Mouse (Mus musculus) megakaryocyte-erythroid progenitor cell, adult 5-6 weeks (primary cell): ENCODE measurements around the gene Cyp4f17. TPM values are rescaled to one million over a fixed set of nuclear protein-coding genes. Genes with fewer than 3 reads are reported as not detected.
"Not testable (repeated sequence)": the region's sequence is repeated elsewhere in the genome, so short reads cannot be mapped to it uniquely, and the experiment has no call there.

ENCODE experiments used
- ATAC-seq: replicated peaks from 2 replicates; pipeline ENCODE4 v1.8.0; 2016; ENCODE audit warnings: mild to moderate bottlenecking, inconsistent platforms; ENCODE audit not compliant: severe bottlenecking, poor library complexity, low FRiP score, low TSS enrichment
- total RNA-seq, 2 experiments: library from RNA; stranded (forward) in 1 of 2; stranded (reverse) in 1 of 2; fragments of 200-1000, 215-1000 nt in 1 of 2; fragments of >200 nt in 1 of 2; fragmentation: Nextera tagmentation in 1 of 2; gene quantifications; 2 replicates each; pipeline ENCODE4 v1.2.3; 2014 to 2017

The Cyp4f17 gene
- total RNA-seq, 2 experiments from 2014 or later: not detected

DNA sequence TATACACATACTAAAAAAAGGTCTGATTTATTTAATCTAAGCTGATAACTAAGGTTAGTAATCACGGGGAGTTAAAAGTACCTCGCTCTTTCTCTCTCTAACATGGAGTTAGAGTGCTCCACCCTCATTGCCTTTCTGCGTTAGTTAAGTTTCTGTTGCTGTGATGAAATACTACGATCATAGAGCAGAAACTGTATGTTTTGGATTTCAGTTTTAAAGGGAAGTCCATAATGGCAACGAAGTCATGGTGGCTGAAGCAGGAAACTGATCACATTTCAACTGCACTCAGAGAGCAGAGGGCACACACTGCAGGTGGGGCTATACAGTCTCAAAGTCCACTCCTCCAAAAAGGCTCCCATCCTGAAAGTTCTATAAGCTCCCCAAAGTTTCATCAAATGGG, 17.0 kb downstream of the Cyp4f17 start:
- ATAC-seq: no peak

DNA sequence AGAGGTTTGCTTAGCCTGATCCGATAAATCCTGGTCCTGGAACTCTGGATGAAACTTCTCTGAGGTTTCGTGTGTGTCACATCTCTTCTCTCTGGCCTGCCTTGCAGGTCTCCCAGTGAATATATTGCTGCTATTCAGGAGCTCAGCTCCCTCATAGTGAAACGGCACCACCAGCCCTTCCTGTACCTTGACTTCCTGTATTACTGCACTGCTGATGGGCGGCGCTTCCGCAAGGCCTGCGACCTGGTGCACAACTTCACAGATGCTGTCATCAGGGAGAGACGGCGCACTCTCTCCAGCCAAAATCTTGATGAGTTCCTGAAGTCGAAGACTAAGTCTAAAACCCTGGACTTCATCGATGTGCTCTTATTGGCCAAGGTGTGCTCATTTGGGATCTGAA, 18.0 kb downstream of the Cyp4f17 start:
- ATAC-seq: peak; percentile 60

DNA sequence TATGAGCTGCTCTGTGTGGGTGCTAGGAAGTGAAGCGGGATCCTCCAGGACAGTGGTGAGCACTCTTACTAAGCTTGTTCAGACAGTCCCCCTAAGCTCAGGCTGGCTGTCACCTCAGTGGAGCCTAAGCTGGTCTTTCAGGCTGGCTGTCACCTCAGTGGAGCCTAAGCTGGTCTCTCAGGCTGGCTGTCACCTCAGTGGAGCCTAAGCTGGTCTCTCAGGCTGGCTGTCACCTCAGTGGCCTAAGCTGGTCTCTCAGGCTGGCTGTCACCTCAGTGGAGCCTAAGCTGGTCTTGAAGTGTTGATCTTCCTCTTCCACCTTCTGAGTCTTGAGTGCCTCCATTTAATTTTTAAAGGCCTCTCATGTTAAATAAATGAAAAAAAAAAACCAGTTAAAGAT, 20.5 kb downstream of the Cyp4f17 start:
- ATAC-seq: not testable (repeated sequence)

DNA sequence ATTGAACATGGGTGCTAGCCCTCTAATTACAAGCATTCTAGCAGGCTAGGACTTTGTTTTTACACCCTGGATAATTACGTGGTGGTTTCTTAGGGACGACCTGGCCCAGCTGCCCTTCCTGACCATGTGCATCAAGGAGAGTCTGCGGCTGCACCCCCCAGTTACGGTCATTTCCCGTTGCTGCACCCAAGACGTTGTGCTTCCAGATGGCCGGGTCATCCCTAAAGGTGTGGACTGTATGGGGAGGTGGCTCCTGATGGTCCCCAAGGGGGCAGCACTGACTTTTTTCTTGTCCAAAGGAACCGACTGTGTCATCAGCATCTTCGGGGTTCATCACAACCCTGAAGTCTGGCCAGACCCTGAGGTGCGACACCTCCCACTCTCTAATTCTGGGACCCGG, 21.9 kb downstream of the Cyp4f17 start:
- no peak for ATAC-seq

DNA sequence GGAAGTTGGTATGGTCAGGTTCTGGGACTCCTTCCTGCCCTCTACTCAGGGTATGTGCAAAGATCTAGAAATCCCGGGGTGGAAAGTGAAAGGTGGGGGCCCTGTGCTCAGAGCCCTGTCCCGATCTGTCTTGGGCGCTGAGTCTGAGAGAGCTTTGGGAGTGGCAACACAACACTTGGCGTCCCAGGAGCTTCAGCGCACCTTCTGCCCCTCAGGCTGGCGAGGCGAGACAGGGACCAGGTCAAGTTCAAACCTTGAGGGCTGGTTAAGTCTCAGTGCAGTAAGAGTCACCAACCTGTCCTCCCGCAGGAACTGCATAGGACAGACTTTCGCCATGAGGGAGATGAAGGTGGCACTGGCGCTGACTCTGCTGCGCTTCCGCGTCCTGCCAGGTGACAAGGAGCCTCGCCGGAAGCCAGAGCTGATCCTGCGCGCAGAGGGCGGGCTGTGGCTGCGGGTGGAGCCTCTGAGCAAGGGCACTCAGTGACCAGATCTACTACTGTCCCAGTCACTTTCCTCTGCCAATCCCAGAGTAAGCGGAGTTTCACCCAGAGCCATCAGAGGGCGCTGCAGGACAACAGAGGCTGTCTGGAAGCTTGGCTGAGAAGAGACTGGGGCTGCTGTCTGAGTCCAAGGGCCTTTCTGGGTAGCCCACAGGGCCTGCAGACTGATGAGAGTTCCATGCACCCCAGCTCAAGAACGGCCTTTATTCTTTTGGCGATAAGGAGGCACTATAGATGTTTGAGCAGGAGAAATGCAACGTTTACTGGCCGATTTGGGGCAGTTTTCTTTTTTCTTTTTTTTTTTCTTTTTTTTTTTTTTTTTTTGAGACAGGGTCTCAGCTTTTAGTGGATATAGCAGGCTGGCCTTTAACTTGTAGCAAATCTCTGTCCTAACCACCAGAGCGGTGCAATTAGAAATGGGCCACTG, 22.8 kb downstream of the Cyp4f17 start:
- ATAC-seq: peak; percentile 96

DNA sequence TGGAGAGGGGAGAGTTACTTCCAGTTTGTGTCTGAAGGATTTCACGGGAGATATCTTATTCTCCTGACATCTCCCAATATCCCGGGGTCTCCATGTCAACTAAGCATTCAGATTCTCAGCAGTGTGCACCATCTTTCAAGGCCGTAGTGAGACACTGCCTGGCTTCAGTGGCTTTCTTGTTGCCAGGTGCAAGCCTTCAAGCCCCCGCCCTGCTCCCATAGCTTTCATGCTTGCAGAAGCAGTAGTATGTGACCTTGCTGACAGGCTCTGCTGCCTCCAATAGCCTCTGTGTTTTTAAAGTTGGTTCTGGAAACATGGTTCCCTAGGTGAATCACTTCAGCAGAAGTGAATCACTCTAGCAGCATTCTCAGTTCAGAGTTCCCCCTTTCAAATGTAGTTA, 26.5 kb downstream of the Cyp4f17 start:
- ATAC-seq: not testable (repeated sequence)

DNA sequence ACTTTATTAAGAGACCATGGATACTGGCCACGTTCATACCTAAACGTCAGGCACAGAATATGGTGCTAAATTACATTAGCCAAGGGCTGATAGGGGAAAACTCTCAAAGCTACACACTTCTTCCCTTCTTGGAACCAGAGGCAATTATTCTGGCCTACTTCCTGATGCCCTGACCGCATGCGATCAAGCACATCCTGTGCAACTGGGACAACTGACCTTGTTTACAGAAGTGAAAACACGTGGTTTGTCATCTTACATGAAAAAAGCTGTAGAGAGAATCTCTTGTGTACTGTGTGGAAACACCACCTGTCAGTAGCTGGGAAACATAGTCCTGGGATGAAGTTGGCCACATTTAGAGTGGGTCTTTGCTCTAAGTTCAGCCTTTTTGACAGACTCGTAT, 28.2 kb downstream of the Cyp4f17 start:
- no peak for ATAC-seq

DNA sequence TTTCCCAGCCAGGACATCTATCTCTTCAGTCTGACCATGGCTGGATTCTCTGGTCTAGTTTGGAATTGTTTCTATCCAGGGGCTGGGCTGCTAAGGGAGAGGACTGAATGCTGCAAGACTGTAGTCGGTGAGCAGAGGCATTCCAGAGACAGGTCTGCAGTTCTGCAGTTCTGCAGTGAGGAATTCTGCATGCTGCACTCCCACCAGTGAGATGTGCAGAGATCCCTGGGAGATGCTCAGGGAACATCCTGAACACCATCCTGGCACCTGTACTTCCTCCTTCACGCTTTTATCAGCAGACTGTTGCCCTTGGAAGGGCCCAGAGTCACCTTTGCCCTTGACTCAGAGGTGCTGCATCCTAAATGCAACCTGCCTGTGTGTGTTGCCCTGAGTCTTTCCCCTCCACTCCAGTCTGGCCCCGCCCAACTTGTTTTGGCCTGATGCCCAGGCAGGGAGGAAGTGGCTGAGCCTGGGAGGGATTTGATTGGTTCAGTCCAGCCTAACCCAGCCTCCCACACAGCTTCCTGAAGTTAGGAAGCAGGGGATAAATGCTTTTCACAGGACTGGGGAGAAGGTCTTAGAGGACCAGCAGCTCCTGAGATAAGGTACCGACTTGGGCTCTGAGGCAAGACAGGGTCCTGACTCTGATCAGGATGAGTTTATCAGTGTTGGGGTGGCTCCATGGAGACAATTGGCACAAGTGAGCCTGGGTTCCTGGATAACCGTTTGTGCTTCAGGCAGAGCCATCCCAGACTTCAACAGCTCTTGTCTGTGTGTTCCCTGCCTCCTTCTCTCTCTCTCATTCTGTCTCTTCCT, 30.4 kb downstream of the Cyp4f17 start, which contains the start of gene Cyp4f16:
Cyp4f16 (plus strand) TSS at position 508 of the 816 bp plus-strand sequence.
- peak; percentile 86 for ATAC-seq

DNA sequence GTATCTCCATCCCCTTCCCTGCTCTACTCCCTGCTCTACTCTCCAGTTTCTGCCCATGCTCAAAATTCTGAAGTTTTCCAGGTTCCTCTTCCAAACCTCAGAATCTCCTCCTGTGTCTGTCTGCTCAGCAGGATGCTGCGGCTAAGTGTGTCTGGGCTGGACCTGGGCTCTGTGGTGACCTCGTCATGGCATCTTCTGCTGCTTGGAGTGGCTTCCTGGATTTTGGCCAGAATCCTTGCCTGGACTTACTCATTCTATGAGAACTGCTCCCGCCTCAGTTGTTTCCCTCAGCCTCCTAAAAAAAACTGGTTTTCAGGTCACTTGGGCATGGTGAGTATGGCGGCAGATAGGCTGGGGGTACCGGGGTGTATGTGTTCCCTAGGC, 31.0 kb downstream of the Cyp4f17 start:
- no peak for ATAC-seq

DNA sequence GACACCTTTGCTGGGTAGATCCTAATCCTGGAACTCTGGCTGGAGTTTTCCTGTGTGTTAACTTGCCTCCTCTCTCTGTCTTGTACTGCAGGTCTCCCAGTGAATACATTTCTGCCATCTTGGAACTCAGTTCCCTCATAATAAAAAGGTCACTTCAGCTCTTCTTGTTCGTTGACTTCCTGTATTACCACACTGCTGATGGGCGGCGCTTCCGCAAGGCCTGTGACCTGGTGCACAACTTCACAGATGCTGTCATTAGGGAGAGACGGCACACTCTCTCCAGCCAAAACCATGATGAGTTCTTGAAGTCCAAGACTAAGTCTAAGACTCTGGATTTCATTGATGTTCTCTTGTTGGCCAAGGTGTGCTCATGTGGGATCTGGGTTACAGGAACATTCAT, 38.9 kb downstream of the Cyp4f17 start:
- not testable (repeated sequence) for ATAC-seq

DNA sequence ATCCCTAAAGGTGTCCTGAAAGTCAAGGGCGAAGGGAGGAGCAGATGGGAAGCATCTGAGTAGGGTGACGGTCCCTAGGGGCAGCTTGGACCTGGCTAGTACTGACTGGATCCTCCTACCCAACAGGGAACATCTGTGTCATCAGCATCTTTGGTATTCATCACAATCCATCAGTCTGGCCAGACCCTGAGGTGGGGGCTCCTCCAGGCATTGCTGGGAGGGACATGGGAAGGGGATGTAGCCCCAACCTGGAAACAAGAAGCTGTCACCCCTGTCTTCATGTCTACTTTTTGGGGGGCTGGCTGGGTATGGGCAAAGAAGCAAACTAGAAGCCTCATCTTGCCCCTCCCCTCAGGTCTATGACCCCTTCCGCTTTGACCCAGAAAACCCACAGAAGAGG, 44.5 kb downstream of the Cyp4f17 start:
- ATAC-seq: not testable (repeated sequence)

DNA sequence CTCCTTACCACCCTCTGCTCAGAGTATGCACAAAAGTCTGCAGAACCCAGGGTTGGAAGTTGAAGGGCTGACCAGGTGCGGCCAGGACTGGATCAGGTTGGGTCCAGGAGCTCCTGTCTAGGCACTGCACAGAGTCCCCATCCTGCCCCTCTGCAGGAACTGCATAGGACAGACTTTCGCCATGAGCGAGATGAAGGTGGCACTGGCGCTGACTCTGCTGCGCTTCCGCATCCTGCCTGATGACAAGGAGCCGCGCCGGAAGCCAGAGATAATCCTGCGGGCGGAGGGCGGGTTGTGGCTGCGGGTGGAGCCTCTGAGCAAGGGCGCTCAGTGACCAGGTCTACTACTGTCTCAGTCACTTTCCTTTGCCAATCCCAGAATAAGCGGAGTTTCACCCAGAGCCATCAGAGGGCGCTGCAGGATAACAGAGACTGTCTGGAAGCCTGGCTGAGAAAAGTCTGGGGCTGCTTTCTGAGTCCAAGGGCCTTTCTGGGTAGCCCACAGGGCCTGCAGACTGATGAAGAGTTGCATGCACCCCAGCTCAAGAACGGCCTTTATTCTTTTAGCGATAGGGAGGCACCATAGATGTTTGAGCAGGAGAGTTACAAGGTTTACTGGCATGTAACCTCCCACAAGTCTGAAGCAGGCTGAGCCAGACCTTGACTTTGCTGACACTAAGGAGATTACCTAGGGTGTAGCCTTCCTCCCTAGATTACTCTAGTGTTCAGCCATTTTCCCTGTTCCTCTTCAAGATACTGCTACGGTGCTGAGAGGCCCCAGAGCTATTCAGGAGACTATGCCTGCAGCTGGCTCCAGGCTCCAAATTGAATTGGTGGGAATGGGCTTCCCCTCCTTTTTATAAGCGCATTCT, 45.3 kb downstream of the Cyp4f17 start:
- peak; percentile 100 for ATAC-seq

DNA sequence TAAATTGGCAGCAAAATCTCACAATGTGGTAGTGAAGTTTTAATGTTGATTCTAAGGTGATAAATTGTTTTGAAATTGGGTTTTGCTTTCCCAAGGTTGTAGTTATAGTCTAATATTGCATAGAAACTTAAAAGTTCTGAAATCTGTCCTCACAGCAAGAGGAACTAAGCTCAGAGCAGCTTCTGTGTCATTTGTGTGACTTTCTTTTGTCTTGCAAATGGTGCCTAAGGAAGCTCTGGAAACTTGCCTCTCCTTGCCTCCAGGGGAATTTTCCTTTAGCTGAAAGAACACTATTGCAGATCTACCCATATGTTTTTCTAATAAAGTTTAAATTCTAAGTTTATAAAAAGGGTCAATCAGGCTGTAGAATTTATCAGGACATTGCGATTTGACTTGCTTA, 47.2 kb downstream of the Cyp4f17 start:
- ATAC-seq: not testable (repeated sequence)

DNA sequence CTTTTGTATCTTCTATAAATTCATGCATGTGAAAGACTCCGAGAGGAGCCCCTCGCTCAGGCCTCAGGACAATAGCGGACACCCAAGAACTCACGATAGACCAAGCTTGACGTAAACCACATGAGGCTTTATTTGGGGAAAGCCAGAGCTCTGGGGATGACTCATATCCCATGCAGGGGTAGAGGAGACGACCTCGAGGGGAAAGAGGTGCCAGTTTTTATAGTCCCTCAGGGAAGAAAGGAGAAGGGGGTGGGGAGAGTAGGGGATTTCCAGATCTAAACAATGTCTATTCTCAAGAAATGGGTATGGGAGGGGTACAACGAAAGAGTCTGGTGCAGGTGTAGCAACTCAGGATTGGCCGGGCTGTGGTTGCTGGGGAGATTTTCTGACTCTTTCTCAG, 48.5 kb downstream of the Cyp4f17 start:
- ATAC-seq: not testable (repeated sequence)

DNA sequence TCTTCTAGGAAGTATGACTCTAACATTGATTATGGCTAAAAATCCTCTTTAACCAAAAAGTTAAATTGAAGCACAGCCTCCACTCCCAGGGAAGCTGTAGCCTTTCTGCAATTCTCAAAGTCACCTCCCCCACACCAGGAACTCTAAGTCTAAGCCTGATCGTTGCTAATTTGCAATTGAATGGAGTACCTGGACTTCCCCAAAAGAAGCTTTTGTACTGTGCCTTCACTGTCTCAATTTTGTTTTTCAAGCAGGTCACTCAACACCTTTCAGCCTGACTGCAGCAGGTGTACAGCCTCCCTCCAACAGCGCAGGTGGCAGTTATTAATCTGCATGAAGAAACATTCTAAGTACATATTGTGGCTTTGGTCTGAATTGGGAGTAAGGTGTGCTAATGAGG, 57.5 kb downstream of the Cyp4f17 start:
- ATAC-seq: not testable (repeated sequence)

DNA sequence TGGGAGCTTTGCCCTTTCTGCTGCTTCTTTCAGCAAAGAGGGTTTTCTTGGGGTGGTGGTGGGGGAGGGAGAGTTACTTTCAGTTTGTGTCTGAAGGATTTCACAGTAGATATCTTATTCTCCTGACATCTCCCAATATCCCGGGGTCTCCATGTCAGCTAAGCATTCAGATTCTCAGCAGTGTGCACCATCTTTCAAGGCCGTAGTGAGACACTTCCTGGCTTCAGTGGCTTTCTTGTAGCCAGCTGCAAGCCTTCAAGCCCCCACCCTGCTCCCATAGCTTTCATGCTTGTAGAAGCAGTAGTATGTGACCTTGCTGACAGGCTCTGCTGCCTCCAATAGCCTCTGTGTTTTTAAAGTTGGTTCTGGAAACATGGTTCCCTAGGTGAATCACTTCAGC, 67.4 kb downstream of the Cyp4f17 start:
- ATAC-seq: not testable (repeated sequence)

DNA sequence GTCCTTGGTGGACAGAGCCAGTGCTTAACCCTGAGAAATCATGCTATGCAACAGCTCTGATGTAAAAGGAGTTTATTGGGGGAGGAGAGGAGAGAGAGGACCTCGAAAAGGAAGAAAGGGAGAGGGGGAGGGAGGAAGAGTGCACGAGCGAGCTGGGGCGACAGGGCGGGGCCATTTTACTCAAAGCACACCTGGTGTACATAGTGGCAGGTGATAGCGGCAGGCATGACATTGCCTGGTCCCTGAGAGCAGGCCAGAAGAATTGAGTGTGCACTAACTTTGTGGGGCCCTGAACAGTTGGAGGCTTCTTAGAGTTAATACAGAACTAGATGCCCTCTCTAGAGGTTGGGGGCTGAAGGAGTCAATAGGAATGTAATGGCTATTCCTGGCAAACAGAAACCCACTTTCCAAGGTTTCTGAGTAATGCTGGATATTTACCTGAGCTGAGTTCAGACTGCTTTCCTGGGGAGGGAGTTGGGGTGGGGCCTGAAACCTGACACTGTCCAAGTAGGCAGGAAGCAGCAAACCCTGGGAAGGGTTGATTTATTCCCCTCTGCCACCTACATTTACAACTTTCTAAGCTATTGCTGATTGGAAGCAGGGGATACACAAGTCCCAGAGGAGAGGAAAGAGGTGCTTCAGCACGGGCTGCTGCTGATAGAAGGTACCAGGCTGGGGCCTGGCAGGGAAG, 71.8 kb downstream of the Cyp4f17 start:
- no peak for ATAC-seq
